Mouse (Mus musculus) cerebellum, adult 9-11 months (tissue): ENCODE data around the gene Hspa4l.

Experiments
- DNase-seq: peaks from one replicate; pipeline ENCODE4 v3.0.0; 2022

The Hspa4l gene

DNA sequence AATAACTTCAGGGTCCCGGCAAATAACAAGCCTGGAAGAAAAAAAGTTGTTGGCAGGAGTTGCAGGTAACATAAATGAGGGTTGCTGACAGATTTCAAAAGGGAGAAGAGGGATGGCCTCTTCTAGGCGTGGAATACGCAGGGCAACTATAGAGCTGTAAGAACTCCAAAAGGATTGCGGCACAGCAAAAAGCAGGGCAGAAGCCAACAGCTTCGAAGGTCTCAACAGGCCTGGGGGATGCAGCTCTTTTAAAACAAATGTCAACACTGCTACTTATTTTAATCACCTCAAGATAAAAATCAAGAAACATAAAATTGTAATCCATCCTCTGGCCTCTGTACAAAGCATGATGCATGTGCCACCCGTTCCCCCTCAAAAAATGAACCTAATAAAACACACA, 101.2 kb downstream of the Hspa4l start:
- peak; percentile 46 for DNase-seq
